Mouse (Mus musculus): Measurements from ENCODE around the gene Ndufv2. TPM values are rescaled to one million over a fixed set of nuclear protein-coding genes. Genes with fewer than 3 reads are reported as not detected.
"Not testable (repeated sequence)": the region's sequence is repeated elsewhere in the genome, so short reads cannot be mapped to it uniquely, and the experiment has no call there.

Gene Ndufv2
- polyA plus RNA-seq, 1 experiment from 2014 or later: 193 TPM

DNA sequence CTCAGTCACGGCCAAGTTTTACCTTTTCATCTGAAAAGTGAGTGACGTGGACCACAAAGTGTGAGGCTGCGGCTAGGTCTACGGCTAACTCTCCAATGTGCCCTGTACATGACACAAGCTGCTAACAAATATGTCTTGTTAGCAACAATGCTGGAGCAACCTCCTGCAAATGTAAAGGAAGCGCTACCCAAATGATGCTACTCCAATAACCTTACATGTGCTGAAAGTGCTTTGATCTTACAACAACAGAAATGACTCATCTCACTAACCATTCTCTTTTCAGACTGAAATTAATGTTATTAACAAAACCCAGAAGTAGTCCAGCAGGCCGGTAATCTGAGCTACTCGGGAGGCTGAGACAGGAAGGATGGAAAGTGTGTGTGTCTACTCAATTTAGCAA, 27.4 kb downstream of the Ndufv2 start:
- Histone ChIP-seq H3K27me3 (ENCODE audit: control insufficient read depth, insufficient read depth, low read depth, low read length) (no peaks in the 10 kb centered on the region), H3K4me2 (ENCODE audit: low read depth, low read length) (no peak overlapping the region), H3K9me3 (replicated peaks; ENCODE audit: control insufficient read depth, low read length) (no peaks in the 10 kb centered on the region), H3K36me3 (ENCODE audit: control insufficient read depth, insufficient read depth) (no peaks in the 10 kb centered on the region), H3K9ac (ENCODE audit: low read depth, low read length) (no peak overlapping the region), H3K4me1 (ENCODE audit: control insufficient read depth, low read depth, low read length) (peaks cover 19% of the 10 kb centered on the region), H3K4me3 (ENCODE audit: low read depth, low read length) (no peak overlapping the region), H3K27ac (ENCODE audit: low read length) (no peak overlapping the region)
- WGBS (ENCODE audit: insufficient replicate concordance): 77% methylated on average over 7 of the region's 7 CpGs
- no peak for ATAC-seq (ENCODE audit: low read depth)

DNA sequence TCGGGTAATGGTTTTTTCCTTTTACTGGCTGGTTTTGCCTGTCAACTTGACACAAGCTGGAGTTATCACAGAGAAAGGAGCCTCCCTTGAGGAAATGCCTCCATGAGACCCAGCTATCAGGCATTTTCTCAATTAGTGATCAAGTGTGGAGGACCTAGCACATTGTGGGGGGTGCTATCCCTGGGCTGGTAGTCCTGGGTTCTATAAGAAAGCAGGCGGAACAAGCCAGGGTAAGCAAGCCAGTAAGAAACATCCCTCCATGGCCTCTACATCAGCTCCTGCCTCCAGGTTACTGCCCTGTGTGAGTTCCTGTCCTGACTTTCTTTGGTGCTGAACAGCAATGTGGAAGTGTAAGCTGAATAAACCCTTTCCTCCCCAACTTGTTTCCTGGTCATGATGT, 32.3 kb downstream of the Ndufv2 start:
- H3K9me3 ChIP-seq (replicated peaks; ENCODE audit: control insufficient read depth, low read length); ATAC-seq (ENCODE audit: low read depth); H3K27ac ChIP-seq (ENCODE audit: low read length); H3K36me3 ChIP-seq (ENCODE audit: control insufficient read depth, insufficient read depth); H3K4me2 ChIP-seq (ENCODE audit: low read depth, low read length); H3K27me3 ChIP-seq (ENCODE audit: control insufficient read depth, insufficient read depth, low read depth, low read length); H3K4me1 ChIP-seq (ENCODE audit: control insufficient read depth, low read depth, low read length); H3K9ac ChIP-seq (ENCODE audit: low read depth, low read length); H3K4me3 ChIP-seq (ENCODE audit: low read depth, low read length): not testable (repeated sequence)
- WGBS (ENCODE audit: insufficient replicate concordance): 74% methylated on average over 2 of the region's 2 CpGs

DNA sequence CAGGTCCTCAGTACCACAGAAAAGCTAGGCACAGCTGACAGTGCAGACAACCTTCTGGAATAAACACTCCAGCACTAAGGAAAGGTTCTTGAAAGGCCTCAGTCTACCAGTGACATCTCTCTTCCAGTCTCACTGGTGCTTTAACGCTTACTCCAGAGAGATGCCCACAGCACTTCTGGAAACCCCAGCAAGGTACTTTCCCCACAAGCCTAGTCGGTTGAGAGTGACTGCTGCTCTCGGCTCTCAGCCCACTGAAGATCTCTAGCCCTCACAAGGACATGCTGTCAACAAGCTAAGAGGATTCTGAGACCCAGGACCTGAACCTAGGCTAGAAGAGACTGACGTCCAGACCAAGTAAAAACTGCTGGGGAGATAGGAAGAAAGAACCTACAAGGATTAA, 36.2 kb downstream of the Ndufv2 start:
- ATAC-seq (ENCODE audit: low read depth): no peak
- H3K27me3 ChIP-seq (ENCODE audit: control insufficient read depth, insufficient read depth, low read depth, low read length): no peaks in the 10 kb centered on the region
- 71% methylated on average over 4 of the region's 4 CpGs for WGBS (ENCODE audit: insufficient replicate concordance)
- no peaks in the 10 kb centered on the region for H3K9me3 ChIP-seq (replicated peaks; ENCODE audit: control insufficient read depth, low read length)
- no peaks in the 10 kb centered on the region for H3K36me3 ChIP-seq (ENCODE audit: control insufficient read depth, insufficient read depth)
- no peak overlapping the region for H3K9ac ChIP-seq (ENCODE audit: low read depth, low read length)
- H3K4me2 ChIP-seq (ENCODE audit: low read depth, low read length): no peak overlapping the region
- no peak overlapping the region for H3K27ac ChIP-seq (ENCODE audit: low read length)
- H3K4me3 ChIP-seq (ENCODE audit: low read depth, low read length): no peak overlapping the region
- no peaks in the 10 kb centered on the region for H3K4me1 ChIP-seq (ENCODE audit: control insufficient read depth, low read depth, low read length)

DNA sequence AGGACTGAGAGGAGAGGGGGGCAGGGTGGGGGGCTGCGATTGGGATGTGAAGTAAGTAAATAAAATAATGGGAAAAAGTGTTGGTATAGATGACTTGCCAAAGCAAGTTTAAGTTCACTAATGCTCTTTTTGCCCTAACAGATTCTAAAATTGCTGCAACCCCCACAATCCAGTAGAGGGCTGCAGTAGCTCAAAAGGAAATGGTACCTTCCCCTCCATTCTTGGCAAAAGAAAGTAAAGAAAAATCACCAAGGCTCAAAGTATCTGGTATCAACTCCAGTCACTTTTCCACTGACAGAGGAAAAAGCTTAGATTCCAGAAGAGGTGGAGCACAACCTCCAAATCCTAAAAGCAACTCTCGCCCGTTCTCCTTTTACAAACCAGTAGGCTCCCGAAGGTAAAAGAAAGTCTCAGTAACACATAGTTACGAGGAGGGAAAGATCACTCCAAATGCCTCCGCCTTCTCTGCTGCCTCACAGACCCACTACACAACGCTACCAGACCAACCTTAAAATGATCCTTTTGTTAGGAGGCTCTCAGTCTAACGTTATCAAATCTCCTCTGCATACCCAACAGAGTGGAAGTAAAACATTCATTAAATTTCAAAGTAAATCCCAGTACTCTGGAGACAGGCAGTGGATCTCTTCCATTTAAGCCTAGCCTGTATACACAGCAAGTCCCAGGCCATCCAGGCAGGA, 40.0 kb downstream of the Ndufv2 start:
- H3K27ac ChIP-seq (ENCODE audit: low read length): no peak overlapping the region
- no peaks in the 10 kb centered on the region for H3K27me3 ChIP-seq (ENCODE audit: control insufficient read depth, insufficient read depth, low read depth, low read length)
- H3K4me3 ChIP-seq (ENCODE audit: low read depth, low read length): no peak overlapping the region
- 61% methylated on average over 8 of the region's 8 CpGs for WGBS (ENCODE audit: insufficient replicate concordance)
- no peak overlapping the region for H3K4me2 ChIP-seq (ENCODE audit: low read depth, low read length)
- no peak overlapping the region for H3K9ac ChIP-seq (ENCODE audit: low read depth, low read length)
- ATAC-seq (ENCODE audit: low read depth): no peak
- no peaks in the 10 kb centered on the region for H3K36me3 ChIP-seq (ENCODE audit: control insufficient read depth, insufficient read depth)
- no peaks in the 10 kb centered on the region for H3K9me3 ChIP-seq (replicated peaks; ENCODE audit: control insufficient read depth, low read length)
- H3K4me1 ChIP-seq (ENCODE audit: control insufficient read depth, low read depth, low read length): no peaks in the 10 kb centered on the region; the same call in 1 of the 2 replicates

DNA sequence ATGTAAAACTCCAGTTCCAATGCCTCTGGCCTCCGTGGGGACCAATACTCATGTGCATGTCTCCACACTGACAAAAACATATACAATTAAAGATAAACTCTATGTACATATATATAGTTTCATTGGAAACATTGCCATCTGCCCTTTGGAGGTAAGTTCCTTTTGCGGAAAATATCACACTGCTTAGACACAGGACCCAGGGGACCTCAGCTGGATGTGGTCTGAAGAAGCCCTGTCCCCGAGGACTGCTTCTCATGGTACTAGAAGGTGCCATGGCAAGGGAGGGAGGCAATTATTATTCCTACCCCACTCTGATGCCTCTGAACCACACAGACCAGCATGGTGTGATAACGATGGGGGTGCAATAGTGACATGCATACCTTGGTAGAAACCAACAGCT, 43.2 kb downstream of the Ndufv2 start:
- WGBS (ENCODE audit: insufficient replicate concordance): 74% methylated on average over 4 of the region's 4 CpGs
- no peaks in the 10 kb centered on the region for H3K36me3 ChIP-seq (ENCODE audit: control insufficient read depth, insufficient read depth)
- no peaks in the 10 kb centered on the region; the same call in 1 of the 2 replicates for H3K4me1 ChIP-seq (ENCODE audit: control insufficient read depth, low read depth, low read length)
- no peaks in the 10 kb centered on the region for H3K27me3 ChIP-seq (ENCODE audit: control insufficient read depth, insufficient read depth, low read depth, low read length)
- H3K9me3 ChIP-seq (replicated peaks; ENCODE audit: control insufficient read depth, low read length): no peaks in the 10 kb centered on the region
- no peak overlapping the region for H3K4me3 ChIP-seq (ENCODE audit: low read depth, low read length)
- H3K9ac ChIP-seq (ENCODE audit: low read depth, low read length): no peak overlapping the region
- ATAC-seq (ENCODE audit: low read depth): no peak
- no peak overlapping the region for H3K27ac ChIP-seq (ENCODE audit: low read length)
- H3K4me2 ChIP-seq (ENCODE audit: low read depth, low read length): no peak overlapping the region

DNA sequence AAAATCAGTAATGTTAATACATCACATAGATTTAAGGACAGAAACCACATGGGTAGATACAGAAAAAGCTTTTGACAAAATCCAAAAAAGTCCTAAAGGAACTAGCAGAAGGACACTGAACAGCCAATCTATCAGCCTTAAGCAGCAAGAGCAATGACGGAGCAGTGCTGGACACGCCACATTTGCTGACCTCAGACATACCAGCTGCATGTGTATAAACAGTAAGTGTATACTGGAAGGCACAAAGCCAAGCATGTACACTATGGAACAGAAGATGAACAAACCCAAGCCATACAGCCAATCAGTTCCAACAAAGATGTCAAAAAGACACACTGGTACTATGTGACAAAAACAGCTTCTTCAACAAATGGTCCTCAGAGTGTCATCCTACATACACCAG, 44.2 kb downstream of the Ndufv2 start:
- Histone ChIP-seq H3K27ac (ENCODE audit: low read length) (no peak overlapping the region), H3K4me2 (ENCODE audit: low read depth, low read length) (no peak overlapping the region), H3K27me3 (ENCODE audit: control insufficient read depth, insufficient read depth, low read depth, low read length) (no peaks in the 10 kb centered on the region), H3K4me1 (ENCODE audit: control insufficient read depth, low read depth, low read length) (no peaks in the 10 kb centered on the region; the same call in 1 of the 2 replicates), H3K9ac (ENCODE audit: low read depth, low read length) (no peak overlapping the region), H3K36me3 (ENCODE audit: control insufficient read depth, insufficient read depth) (no peaks in the 10 kb centered on the region), H3K4me3 (ENCODE audit: low read depth, low read length) (no peak overlapping the region), H3K9me3 (replicated peaks; ENCODE audit: control insufficient read depth, low read length) (no peaks in the 10 kb centered on the region)
- 85% methylated on average over 2 of the region's 2 CpGs for WGBS (ENCODE audit: insufficient replicate concordance)
- ATAC-seq (ENCODE audit: low read depth): no peak

DNA sequence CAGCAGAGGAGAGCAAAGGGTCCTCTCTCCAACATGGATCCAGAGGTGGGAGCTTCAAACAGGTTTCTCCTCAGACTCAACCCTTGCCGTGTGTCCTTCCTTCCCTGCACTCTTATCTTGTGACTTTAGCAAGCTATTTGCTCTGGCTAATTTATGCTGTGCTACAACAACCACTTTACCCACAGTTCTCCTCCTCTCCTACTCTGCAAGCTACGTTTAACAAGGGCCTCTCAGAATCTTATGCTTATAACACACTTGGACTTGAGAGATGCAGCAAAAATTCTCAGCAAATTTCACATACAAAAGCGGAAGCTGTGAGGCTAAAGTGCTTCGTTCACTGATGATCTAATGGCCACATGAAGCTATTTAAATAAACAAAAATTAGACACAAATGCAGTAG, 48.0 kb downstream of the Ndufv2 start:
- no peaks in the 10 kb centered on the region for H3K36me3 ChIP-seq (ENCODE audit: control insufficient read depth, insufficient read depth)

DNA sequence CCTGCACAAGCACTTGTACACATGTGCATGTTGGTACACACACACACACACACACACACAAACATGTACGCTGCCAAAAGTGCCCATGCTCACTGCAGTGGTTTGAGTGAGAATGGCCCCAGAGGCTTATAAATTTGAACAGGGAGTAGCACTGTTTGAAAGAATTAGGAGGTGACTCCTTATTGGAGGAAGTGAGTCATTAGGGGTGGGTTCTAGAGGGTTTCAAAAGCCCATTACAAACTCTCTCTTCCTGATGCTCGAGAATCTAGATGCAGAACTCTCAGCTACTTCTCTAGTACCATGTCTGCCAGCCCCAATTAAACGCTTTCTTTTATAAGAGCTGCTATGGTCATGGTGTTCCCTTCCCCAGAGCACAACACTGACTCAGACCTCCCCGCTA, 52.6 kb downstream of the Ndufv2 start:
- no peak overlapping the region for H3K9ac ChIP-seq (ENCODE audit: low read depth, low read length)
- no peaks in the 10 kb centered on the region for H3K9me3 ChIP-seq (replicated peaks; ENCODE audit: control insufficient read depth, low read length)
- WGBS (ENCODE audit: insufficient replicate concordance): 68% methylated on average over 4 of the region's 4 CpGs
- H3K4me2 ChIP-seq (ENCODE audit: low read depth, low read length): no peak overlapping the region
- no peaks in the 10 kb centered on the region for H3K36me3 ChIP-seq (ENCODE audit: control insufficient read depth, insufficient read depth)
- ATAC-seq (ENCODE audit: low read depth): no peak
- 0 out of 2 replicates have a peak, but pooled peaks cover 2% of the 10 kb centered on the region for H3K4me1 ChIP-seq (ENCODE audit: control insufficient read depth, low read depth, low read length)
- no peak overlapping the region for H3K4me3 ChIP-seq (ENCODE audit: low read depth, low read length)
- H3K27me3 ChIP-seq (ENCODE audit: control insufficient read depth, insufficient read depth, low read depth, low read length): no peaks in the 10 kb centered on the region
- no peak overlapping the region for H3K27ac ChIP-seq (ENCODE audit: low read length)

More for the DNA sequence above, 48.0 kb downstream of the Ndufv2 start:
- H3K27ac ChIP-seq (ENCODE audit: low read length): no peak overlapping the region
- no peaks in the 10 kb centered on the region for H3K4me1 ChIP-seq (ENCODE audit: control insufficient read depth, low read depth, low read length)
- ATAC-seq (ENCODE audit: low read depth): no peak
- no peak overlapping the region for H3K4me2 ChIP-seq (ENCODE audit: low read depth, low read length)
- no peak overlapping the region for H3K9ac ChIP-seq (ENCODE audit: low read depth, low read length)
- no peaks in the 10 kb centered on the region for H3K9me3 ChIP-seq (replicated peaks; ENCODE audit: control insufficient read depth, low read length)
- H3K4me3 ChIP-seq (ENCODE audit: low read depth, low read length): no peak overlapping the region
- WGBS (ENCODE audit: insufficient replicate concordance): 61% methylated on average over 4 of the region's 4 CpGs
- H3K27me3 ChIP-seq (ENCODE audit: control insufficient read depth, insufficient read depth, low read depth, low read length): no peaks in the 10 kb centered on the region

DNA sequence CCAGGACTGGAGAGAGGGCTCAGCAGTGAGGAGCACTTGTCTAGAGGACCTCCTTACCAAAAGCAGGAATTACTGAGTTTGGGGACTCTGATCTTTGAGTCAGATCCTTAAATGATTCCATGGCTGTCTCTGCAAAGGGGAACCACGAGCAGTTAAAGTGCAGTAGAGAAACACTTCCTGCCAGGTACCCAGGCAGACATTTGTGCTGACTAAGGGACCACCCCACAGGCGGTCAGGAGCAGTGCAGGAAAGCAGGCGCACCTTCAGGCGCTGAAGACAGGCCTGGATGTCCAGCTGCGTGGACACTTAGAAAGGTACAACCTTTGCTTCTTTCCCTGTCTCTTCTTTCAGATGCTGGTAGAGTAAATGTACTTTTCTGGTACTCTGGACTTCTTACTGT, 53.2 kb downstream of the Ndufv2 start:
- Histone ChIP-seq H3K4me3 (ENCODE audit: low read depth, low read length) (no peak overlapping the region), H3K27ac (ENCODE audit: low read length) (no peak overlapping the region), H3K36me3 (ENCODE audit: control insufficient read depth, insufficient read depth) (no peaks in the 10 kb centered on the region), H3K9ac (ENCODE audit: low read depth, low read length) (no peak overlapping the region), H3K27me3 (ENCODE audit: control insufficient read depth, insufficient read depth, low read depth, low read length) (no peaks in the 10 kb centered on the region), H3K4me2 (ENCODE audit: low read depth, low read length) (no peak overlapping the region), H3K9me3 (replicated peaks; ENCODE audit: control insufficient read depth, low read length) (no peaks in the 10 kb centered on the region), H3K4me1 (ENCODE audit: control insufficient read depth, low read depth, low read length) (0 out of 2 replicates have a peak, but pooled peaks cover 2% of the 10 kb centered on the region)
- no peak for ATAC-seq (ENCODE audit: low read depth)
- 51% methylated on average over 5 of the region's 5 CpGs for WGBS (ENCODE audit: insufficient replicate concordance)

Data from liver, embryonic 16.5 days (tissue).